Mouse (Mus musculus): ENCODE data around the gene Abhd13. TPM values are rescaled to one million over a fixed set of nuclear protein-coding genes. Genes with fewer than 3 reads are reported as not detected.

Gene Abhd13
- polyA plus RNA-seq, 1 experiment, result 14.8 TPM

- no peak for DNase-seq (ENCODE audit: extremely low spot score in 1 of 2, low spot score in 1 of 2)
Observed at GRCm38 (mm10) chr8:10007660-10008028, 30.1 kb downstream of the Abhd13 start.

- peak in 1 of 2 experiments; percentile 28 for DNase-seq (ENCODE audit: extremely low spot score in 1 of 2, low spot score in 1 of 2)
Observed at GRCm38 (mm10) chr8:10016252-10016651, 38.7 kb downstream of the Abhd13 start.

DNA sequence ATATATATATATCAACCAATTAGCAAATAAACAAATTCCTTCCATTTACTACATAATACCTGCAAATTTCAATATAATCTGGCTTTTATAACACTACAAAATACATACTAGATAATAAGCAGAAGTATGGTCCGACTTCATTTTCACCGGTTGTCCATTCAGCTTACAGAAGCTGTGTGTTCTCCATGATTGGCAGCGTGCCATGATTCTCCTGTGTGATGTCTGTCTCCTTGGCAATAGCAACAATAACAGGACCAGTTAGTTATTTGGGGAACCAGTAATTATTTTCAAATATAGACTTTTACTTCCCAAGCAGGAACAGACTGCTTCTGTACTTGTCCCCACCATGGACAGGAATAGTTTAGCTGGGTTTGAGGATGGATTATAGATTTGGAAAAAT, 39.7 kb downstream of the Abhd13 start:
- DNase-seq (ENCODE audit: extremely low spot score in 1 of 2, low spot score in 1 of 2), result peak in 1 of 2 experiments; percentile 27

GRCm38 (mm10) chr8:10030320-10031060, 53.0 kb downstream of the Abhd13 start:
- DNase-seq (ENCODE audit: extremely low spot score in 1 of 2, low spot score in 1 of 2), result no peak

GRCm38 (mm10) chr8:10031177-10031576, 53.7 kb downstream of the Abhd13 start:
- no peak for DNase-seq (ENCODE audit: extremely low spot score in 1 of 2, low spot score in 1 of 2)

GRCm38 (mm10) chr8:10040866-10041265, 63.4 kb downstream of the Abhd13 start:
- no peak for DNase-seq (ENCODE audit: extremely low spot score in 1 of 2, low spot score in 1 of 2)

Other genes with a start within 250 kb of the Abhd13 start
- gene Fam155a, start 206.5 kb upstream of the Abhd13 start, polyA plus RNA-seq (2012; rRNA removed), result 67.5 and 73.1 TPM in 2 replicates
- gene Gm10217, start 113.5 kb upstream of the Abhd13 start, polyA plus RNA-seq (2012; rRNA removed), result not detected in 2 replicates
- 5.1 and 5.7 TPM in 2 replicates for gene Lig4, start within 50 bp of the Abhd13 start, polyA plus RNA-seq (2012; rRNA removed)
- 1.4 and 1.6 TPM in 2 replicates for gene Tnfsf13b, start 28.8 kb downstream of the Abhd13 start, polyA plus RNA-seq (2012; rRNA removed)
- 36.7 and 37.7 TPM in 2 replicates for gene Myo16, start 176.2 kb downstream of the Abhd13 start, polyA plus RNA-seq (2012; rRNA removed)

Measured in frontal cortex, adult 2 months (tissue).